Mouse (Mus musculus): ENCODE results near the gene Rab1b.
"Not testable (repeated sequence)": the region's sequence is repeated elsewhere in the genome, so short reads cannot be mapped to it uniquely, and the experiment has no call there.

The Rab1b gene

GRCm38 (mm10) chr19:5106731-5107191 is at the start of gene Rab1b:
TSS of gene Rab1b (minus strand) at chr19:5107072.
- peak; percentile 99 for DNase-seq (ENCODE audit: low spot score)

- DNase-seq (ENCODE audit: low spot score): no peak
These were observed 45.4 kb upstream of the Rab1b start for GRCm38 (mm10) chr19:5152261-5152660.

- DNase-seq (ENCODE audit: low spot score): no peak
These were observed 44.9 kb upstream of the Rab1b start for GRCm38 (mm10) chr19:5151741-5152140.

- DNase-seq (ENCODE audit: low spot score): peak; percentile 85
These were observed 44.5 kb upstream of the Rab1b start for GRCm38 (mm10) chr19:5151331-5151730.

- DNase-seq (ENCODE audit: low spot score): peak; percentile 73
These were observed 43.5 kb upstream of the Rab1b start for GRCm38 (mm10) chr19:5150358-5150757.

GRCm38 (mm10) chr19:5149041-5149440 is 42.2 kb upstream of the Rab1b start:
- not testable (repeated sequence) for DNase-seq (ENCODE audit: low spot score)

GRCm38 (mm10) chr19:5139640-5140039 is 32.8 kb upstream of the Rab1b start:
- peak; percentile 74 for DNase-seq (ENCODE audit: low spot score)

GRCm38 (mm10) chr19:5131237-5131636 is 24.4 kb upstream of the Rab1b start:
- DNase-seq (ENCODE audit: low spot score): no peak

GRCm38 (mm10) chr19:5129770-5130169 is 22.9 kb upstream of the Rab1b start:
- DNase-seq (ENCODE audit: low spot score): no peak

- DNase-seq (ENCODE audit: low spot score): no peak
These were observed 17.3 kb upstream of the Rab1b start for GRCm38 (mm10) chr19:5124055-5124614.

- DNase-seq (ENCODE audit: low spot score): no peak
These were observed 16.4 kb upstream of the Rab1b start for GRCm38 (mm10) chr19:5123241-5123640.

GRCm38 (mm10) chr19:5122492-5122891 is 15.6 kb upstream of the Rab1b start:
- DNase-seq (ENCODE audit: low spot score): no peak

GRCm38 (mm10) chr19:5118384-5118698 is 11.5 kb upstream of the Rab1b start, which contains the start of gene Klc2:
TSS of gene Klc2 (minus strand) at chr19:5118560.
- no peak for DNase-seq (ENCODE audit: low spot score)

GRCm38 (mm10) chr19:5117494-5118383 is 10.9 kb upstream of the Rab1b start:
- peak; percentile 92 for DNase-seq (ENCODE audit: low spot score)

GRCm38 (mm10) chr19:5113783-5114182 is 6.9 kb upstream of the Rab1b start:
- DNase-seq (ENCODE audit: low spot score): no peak

GRCm38 (mm10) chr19:5109659-5110453 is 3.0 kb upstream of the Rab1b start:
- DNase-seq (ENCODE audit: low spot score): no peak

- DNase-seq (ENCODE audit: low spot score): no peak
These were observed 1.8 kb upstream of the Rab1b start for GRCm38 (mm10) chr19:5108702-5109101.

GRCm38 (mm10) chr19:5108271-5108575 is 1.4 kb upstream of the Rab1b start:
- DNase-seq (ENCODE audit: low spot score): no peak

- no peak for DNase-seq (ENCODE audit: low spot score)
These were observed 841 bp upstream of the Rab1b start for GRCm38 (mm10) chr19:5107556-5108270.

GRCm38 (mm10) chr19:5106074-5106473 is 798 bp downstream of the Rab1b start:
- no peak for DNase-seq (ENCODE audit: low spot score)

GRCm38 (mm10) chr19:5098363-5099143 is 8.3 kb downstream of the Rab1b start, which contains the start of gene Cnih2:
TSS of gene Cnih2 (minus strand) at chr19:5098521.
- DNase-seq (ENCODE audit: low spot score): peak; percentile 73
